Mouse (Mus musculus): ENCODE measurements around the gene Creb3l4. TPM values are rescaled to one million over a fixed set of nuclear protein-coding genes. Genes with fewer than 3 reads are reported as not detected.

The Creb3l4 gene
- total and polyA plus RNA-seq, 3 experiments, result 0.07 to 0.08 TPM; not detected in 1

DNA sequence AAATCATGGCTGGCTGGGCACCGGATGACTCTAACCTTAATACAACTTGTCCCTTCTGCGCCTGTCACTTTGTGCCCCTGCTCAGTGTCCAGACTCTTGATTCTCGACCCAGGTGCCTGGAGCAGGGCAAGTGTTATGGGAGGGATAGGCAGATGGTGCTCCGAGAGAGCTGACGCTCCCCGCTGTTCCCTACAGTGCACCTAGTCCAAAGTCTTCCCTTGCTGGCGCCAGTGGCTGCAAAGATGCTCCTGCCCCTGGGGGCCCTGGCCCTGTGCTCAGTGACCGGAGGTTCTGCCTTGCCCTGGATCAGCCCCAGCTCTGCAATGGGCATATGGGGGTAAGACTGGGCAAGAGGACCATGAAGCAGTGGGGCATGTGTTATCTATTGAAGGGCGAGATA lies 34.5 kb upstream of the Creb3l4 start:
- H3K4me3 ChIP-seq (ENCODE audit: control insufficient read depth in 1 of 2, insufficient read depth in 1 of 2, low read depth in 2 of 2, low read length in 2 of 2), result no peak overlapping the region
- no peaks in the 10 kb centered on the region for H3K4me1 ChIP-seq (ENCODE audit: control insufficient read depth in 1 of 2, insufficient read depth in 2 of 2, low read length in 2 of 2)
- H3K27ac ChIP-seq (ENCODE audit: control insufficient read depth, low read depth, low read length), result no peak overlapping the region
- DNase-seq (ENCODE audit: low read depth, low spot score), result no peak
- H3K79me2 ChIP-seq (ENCODE audit: control insufficient read depth, insufficient read depth, low read length, poor library complexity), result no peaks in the 10 kb centered on the region
- H3K9me3 ChIP-seq (replicated peaks; ENCODE audit: insufficient read depth, low read length), result no peaks in the 10 kb centered on the region
- H3K36me3 ChIP-seq (ENCODE audit: control insufficient read depth in 1 of 2, insufficient read depth in 2 of 2, low read length in 2 of 2), result peaks cover 0 to 13% of the 10 kb centered on the region in 2 experiments; a peak in 2 of 4 replicates
- no peak for TF ChIP-seq NRF1 (IDR thresholded peaks at IDR 0.05; ENCODE audit: insufficient read depth, low read depth, low read length, poor library complexity, severe bottlenecking)
- TF ChIP-seq GABPA (IDR thresholded peaks at IDR 0.05; ENCODE audit: low read depth, low read length), result no peak
- TF ChIP-seq BHLHE40 (IDR thresholded peaks at IDR 0.05; ENCODE audit: borderline replicate concordance, low read depth, low read length), result no peak
- TF ChIP-seq POLR2AphosphoS5 (IDR thresholded peaks at IDR 0.05; ENCODE audit: borderline replicate concordance, low read depth, low read length), result no peak
- TF ChIP-seq ZC3H11A (IDR thresholded peaks at IDR 0.05; ENCODE audit: low read depth, low read length), result no peak
- TF ChIP-seq TAL1 (IDR thresholded peaks at IDR 0.05; ENCODE audit: low read length), result no peak
- TF ChIP-seq KAT2A (conservative IDR thresholded peaks at IDR 0.05; ENCODE audit: low read depth, low read length), result no peak
- no peak for TF ChIP-seq ELF1 (IDR thresholded peaks at IDR 0.05; ENCODE audit: low read depth, low read length)
- TF ChIP-seq SMC3 (IDR thresholded peaks at IDR 0.05; ENCODE audit: low read depth, low read length), result no peak
- no peak for TF ChIP-seq USF1 (IDR thresholded peaks at IDR 0.05; ENCODE audit: low read depth, low read length)
- no peak for TF ChIP-seq MXI1 (IDR thresholded peaks at IDR 0.05; ENCODE audit: low read depth, low read length)
- no peak for TF ChIP-seq MYB (IDR thresholded peaks at IDR 0.05; ENCODE audit: low read depth, low read length)
- TF ChIP-seq TBP (IDR thresholded peaks at IDR 0.05; ENCODE audit: low read depth, low read length), result no peak
- no peak for TF ChIP-seq ZKSCAN1 (IDR thresholded peaks at IDR 0.05; ENCODE audit: low read depth, low read length)
- TF ChIP-seq SIN3A (IDR thresholded peaks at IDR 0.05; ENCODE audit: low read length), result no peak
- no peak overlapping the region for H3K9ac ChIP-seq (ENCODE audit: control insufficient read depth, low read depth, low read length, poor library complexity, severe bottlenecking)
- no peaks in the 10 kb centered on the region for H3K27me3 ChIP-seq (ENCODE audit: control insufficient read depth in 1 of 2, insufficient read depth in 2 of 2, low read length in 2 of 2)

- Histone ChIP-seq H3K79me2 (ENCODE audit: control insufficient read depth, insufficient read depth, low read length, poor library complexity) (no peaks in the 10 kb centered on the region), H3K9me3 (replicated peaks; ENCODE audit: insufficient read depth, low read length) (no peaks in the 10 kb centered on the region), H3K27me3 (ENCODE audit: control insufficient read depth in 1 of 2, insufficient read depth in 2 of 2, low read length in 2 of 2) (no peaks in the 10 kb centered on the region), H3K4me3 (ENCODE audit: control insufficient read depth in 1 of 2, insufficient read depth in 1 of 2, low read depth in 2 of 2, low read length in 2 of 2) (no peak overlapping the region), H3K36me3 (ENCODE audit: control insufficient read depth in 1 of 2, insufficient read depth in 2 of 2, low read length in 2 of 2) (peaks cover 0 to 18% of the 10 kb centered on the region in 2 experiments; a peak in 2 of 4 replicates), H3K9ac (ENCODE audit: control insufficient read depth, low read depth, low read length, poor library complexity, severe bottlenecking) (no peak overlapping the region), H3K4me1 (ENCODE audit: control insufficient read depth in 1 of 2, insufficient read depth in 2 of 2, low read length in 2 of 2) (no peaks in the 10 kb centered on the region), H3K27ac (ENCODE audit: control insufficient read depth, low read depth, low read length) (no peak overlapping the region)
- DNase-seq (ENCODE audit: low read depth, low spot score), result no peak
- TF ChIP-seq MEF2A (IDR thresholded peaks at IDR 0.05; ENCODE audit: extremely low read depth, insufficient replicate concordance, low read depth, low read length, poor library complexity, severe bottlenecking) (no peak), CHD2 (IDR thresholded peaks at IDR 0.05; ENCODE audit: low read length) (no peak), MAX (IDR thresholded peaks at IDR 0.05; ENCODE audit: low read length) (no peak), E2F4 (IDR thresholded peaks at IDR 0.05; ENCODE audit: borderline replicate concordance, low read depth, low read length) (no peak), GATA1 (IDR thresholded peaks at IDR 0.05; ENCODE audit: low read depth, low read length) (no peak), SMC3 (IDR thresholded peaks at IDR 0.05; ENCODE audit: low read depth, low read length) (no peak), TAL1 (IDR thresholded peaks at IDR 0.05; ENCODE audit: low read length) (no peak), SIN3A (IDR thresholded peaks at IDR 0.05; ENCODE audit: low read length) (no peak), POLR2AphosphoS5 (IDR thresholded peaks at IDR 0.05; ENCODE audit: borderline replicate concordance, low read depth, low read length) (no peak), USF2 (IDR thresholded peaks at IDR 0.05; ENCODE audit: borderline replicate concordance in 1 of 2, insufficient read depth in 1 of 2, low read depth in 1 of 2, low read length in 2 of 2) (no peak), ZC3H11A (IDR thresholded peaks at IDR 0.05; ENCODE audit: low read depth, low read length) (no peak), GABPA (IDR thresholded peaks at IDR 0.05; ENCODE audit: low read depth, low read length) (no peak), CHD1 (IDR thresholded peaks at IDR 0.05; ENCODE audit: low read depth, low read length) (no peak), TBP (IDR thresholded peaks at IDR 0.05; ENCODE audit: low read depth, low read length) (no peak), BHLHE40 (IDR thresholded peaks at IDR 0.05; ENCODE audit: borderline replicate concordance, low read depth, low read length) (no peak)
These were observed 33.5 kb upstream of the Creb3l4 start for GRCm38 (mm10) chr3:90276858-90277257.
